Mouse (Mus musculus): ENCODE data around the gene Epha3.

- TF ChIP-seq CTCF (IDR thresholded peaks at IDR 0.05; ENCODE audit: extremely low read depth, insufficient read depth, insufficient read length, insufficient replicate concordance) (no peak), POLR2A (IDR thresholded peaks at IDR 0.05; ENCODE audit: low read depth, low read length) (no peak)
Measured at GRCm38 (mm10) chr16:63638701-63639100, 225.3 kb downstream of the Epha3 start.
